Mouse (Mus musculus) neural tube, embryonic 11.5 days (tissue): ENCODE results near the gene Ppp2r2d. TPM values are rescaled to one million over a fixed set of nuclear protein-coding genes. Genes with fewer than 3 reads are reported as not detected.

Experiments used
- ATAC-seq: fragments of 200-750 bp; cut with Nextera tagmentation; 2 replicates; pipeline ENCODE4 v1.8.0; 2017; ENCODE audit warnings: moderate number of reproducible peaks, mild to moderate bottlenecking, moderate TSS enrichment, moderate library complexity; ENCODE audit not compliant: insufficient read depth, low FRiP score, low TSS enrichment
- DNase-seq: peaks from one replicate; pipeline ENCODE4 v3.0.0-alpha.2; 2015; ENCODE audit warnings: low spot score
- H3K27ac ChIP-seq: fragments of 300-500 bp; sonication (generic); 2 replicates; pipeline ENCODE4 v1.5.1; 2014; ENCODE audit warnings: low read depth, mild to moderate bottlenecking, low read length
- H3K27me3 ChIP-seq: fragments of 300-500 bp; sonication (generic); 2 replicates; pipeline ENCODE4 v1.6.1; 2014; ENCODE audit warnings: mild to moderate bottlenecking, low read length, mixed read lengths; ENCODE audit not compliant: control insufficient read depth, insufficient read depth
- H3K36me3 ChIP-seq: fragments of 300-500 bp; sonication (generic); 2 replicates; pipeline ENCODE4 v1.6.1; 2014; ENCODE audit warnings: mild to moderate bottlenecking, low read length, moderate library complexity, mixed read lengths; ENCODE audit not compliant: control insufficient read depth, insufficient read depth
- H3K4me1 ChIP-seq: fragments of 300-500 bp; sonication (generic); 2 replicates; pipeline ENCODE4 v1.6.1; 2014; ENCODE audit warnings: low read length, mixed read lengths; ENCODE audit not compliant: control insufficient read depth, insufficient read depth
- H3K4me2 ChIP-seq: fragments of 300-500 bp; sonication (generic); 2 replicates; pipeline ENCODE4 v1.6.1; 2014; ENCODE audit warnings: low read depth, mild to moderate bottlenecking, moderate library complexity
- H3K4me3 ChIP-seq: fragments of 300-500 bp; sonication (generic); 2 replicates; pipeline ENCODE4 v1.5.1; 2014; ENCODE audit warnings: low read depth, low read length
- H3K9ac ChIP-seq: fragments of 300-500 bp; sonication (generic); 2 replicates; pipeline ENCODE4 v1.6.1; 2014; ENCODE audit warnings: mild to moderate bottlenecking, low read length
- H3K9me3 ChIP-seq: fragments of 300-500 bp; sonication (generic); 2 replicates; pipeline ENCODE4 v1.6.1; 2016; ENCODE audit warnings: low read length; ENCODE audit not compliant: control insufficient read depth
- WGBS: fragments of 180-500 bp; shearing (Covaris S2); extraction: QIAGEN DNeasy Blood & Tissue Kit; methylation state at CpG from one replicate; pipeline ENCODE4 v1.1.7; 2014; 5-methylcytosine and 5-hydroxymethylcytosine counted together
- polyA plus RNA-seq: library from polyadenylated mRNA; unstranded; fragments of >200 nt; fragmentation: Nextera tagmentation; extraction: Ambion mirVana; gene quantifications from 2 replicates; pipeline ENCODE4 v1.2.1, GENCODE M21; 2014

Gene Ppp2r2d
- polyA plus RNA-seq, 1 experiment from 2014 or later: 81.7 TPM

GRCm38 (mm10) chr7:138835028-138835427, 10.9 kb upstream of the Ppp2r2d start:
- DNase-seq (no peak), ATAC-seq (no peak)
- Histone ChIP-seq H3K27ac (no peak overlapping the region), H3K27me3 (no peaks in the 10 kb centered on the region), H3K4me1 (no peaks in the 10 kb centered on the region), H3K9me3 (no peaks in the 10 kb centered on the region), H3K36me3 (no peaks in the 10 kb centered on the region; the same call in 1 of the 2 replicates), H3K4me2 (no peak overlapping the region), H3K4me3 (no peak overlapping the region), H3K9ac (no peak overlapping the region)
- WGBS: 97% methylated on average over 3 of the region's 3 CpGs

- Histone ChIP-seq H3K9me3 (no peaks in the 10 kb centered on the region), H3K4me3 (no peak overlapping the region), H3K4me2 (no peak overlapping the region), H3K4me1 (peaks cover 16% of the 10 kb centered on the region), H3K27ac (no peak overlapping the region), H3K9ac (no peak overlapping the region), H3K36me3 (no peaks in the 10 kb centered on the region), H3K27me3 (no peaks in the 10 kb centered on the region)
- DNase-seq (peak; percentile 84), ATAC-seq (no peak)
- WGBS: 16% methylated on average over 4 of the region's 4 CpGs
Observed at GRCm38 (mm10) chr7:138840594-138841021, 5.3 kb upstream of the Ppp2r2d start.

- 73% methylated on average over 3 of the region's 3 CpGs for WGBS
- no peak overlapping the region for H3K9ac ChIP-seq
Observed at GRCm38 (mm10) chr7:138841436-138842151, 4.3 kb upstream of the Ppp2r2d start.

DNA sequence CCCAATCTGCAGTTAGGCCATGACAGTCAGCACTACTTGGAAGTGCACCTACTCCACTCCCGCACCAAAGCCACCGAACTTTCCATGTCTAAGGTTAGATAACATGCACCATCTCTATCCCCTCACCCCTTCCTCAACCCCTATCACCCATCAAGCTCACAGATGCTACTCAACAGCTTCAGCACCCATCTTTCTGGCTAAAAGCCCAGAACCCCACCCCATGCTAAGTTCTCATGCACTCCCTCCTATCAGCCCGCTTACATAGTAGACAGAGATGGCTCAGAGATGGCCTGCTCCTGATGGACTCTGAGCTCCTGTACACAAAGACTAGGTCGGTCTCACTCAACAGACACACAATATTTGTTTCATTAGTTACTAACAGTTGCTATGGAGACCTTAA, 2.5 kb upstream of the Ppp2r2d start:
- Histone ChIP-seq H3K36me3 (no peaks in the 10 kb centered on the region), H3K9ac (no peak overlapping the region), H3K27me3 (no peaks in the 10 kb centered on the region), H3K4me2 (no peak overlapping the region), H3K9me3 (no peaks in the 10 kb centered on the region), H3K4me3 (no peak overlapping the region), H3K27ac (no peak overlapping the region), H3K4me1 (peaks cover 27% of the 10 kb centered on the region)
- ATAC-seq (no peak), DNase-seq (no peak)
- 93% methylated on average over 4 of the region's 4 CpGs for WGBS

More at GRCm38 (mm10) chr7:138841436-138842151, 4.3 kb upstream of the Ppp2r2d start:
- Histone ChIP-seq H3K4me2 (no peak overlapping the region), H3K4me3 (no peak overlapping the region), H3K27me3 (no peaks in the 10 kb centered on the region), H3K4me1 (peaks cover 16% of the 10 kb centered on the region), H3K27ac (no peak overlapping the region), H3K36me3 (no peaks in the 10 kb centered on the region), H3K9me3 (no peaks in the 10 kb centered on the region)
- DNase-seq (peak; percentile 36), ATAC-seq (no peak)

DNA sequence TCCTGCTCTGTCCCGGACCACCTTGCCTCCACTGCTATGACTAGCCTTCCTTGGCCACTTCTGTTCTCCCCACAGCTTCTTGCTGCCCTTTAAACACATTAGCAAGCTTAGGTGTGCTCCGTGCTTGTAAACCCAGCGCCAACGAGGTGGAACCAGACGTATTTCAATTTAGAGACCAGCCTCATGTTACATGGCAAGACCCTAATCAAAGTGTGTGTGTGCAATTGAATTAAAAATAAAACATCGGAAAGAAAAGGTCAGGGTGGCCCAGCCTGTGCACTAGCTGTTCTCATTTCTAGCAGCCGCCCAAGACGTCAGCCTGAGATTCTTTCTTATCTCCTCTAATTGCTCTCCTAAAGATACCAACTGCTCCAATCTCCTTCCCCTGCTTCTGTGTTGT, 768 bp upstream of the Ppp2r2d start:
- Histone ChIP-seq H3K4me2 (peak overlapping the region; percentile 74), H3K36me3 (no peaks in the 10 kb centered on the region), H3K9ac (0 out of 2 replicates have a peak overlapping the region, but pooled peaks have one; percentile 23), H3K27ac (no peak overlapping the region), H3K4me3 (peak overlapping the region; percentile 80; the same call in 1 of the 2 replicates), H3K4me1 (peaks cover 29% of the 10 kb centered on the region), H3K27me3 (no peaks in the 10 kb centered on the region), H3K9me3 (no peaks in the 10 kb centered on the region)
- ATAC-seq (no peak), DNase-seq (no peak)
- WGBS: 52% methylated on average over 8 of the region's 8 CpGs

GRCm38 (mm10) chr7:138846502-138846991, 668 bp downstream of the Ppp2r2d start:
- H3K36me3 ChIP-seq: no peaks in the 10 kb centered on the region
- ATAC-seq (peak; percentile 75), DNase-seq (peak; percentile 57)
- H3K27ac ChIP-seq: peak overlapping the region; percentile 75
- WGBS: under 1% methylated on average over 43 of the region's 61 CpGs
- peak overlapping the region; percentile 78 for H3K9ac ChIP-seq
- H3K9me3 ChIP-seq: no peaks in the 10 kb centered on the region
- H3K4me2 ChIP-seq: peak overlapping the region; percentile 85
- no peaks in the 10 kb centered on the region for H3K27me3 ChIP-seq
- H3K4me1 ChIP-seq: peaks cover 29% of the 10 kb centered on the region
- peak overlapping the region; percentile 80 for H3K4me3 ChIP-seq

DNA sequence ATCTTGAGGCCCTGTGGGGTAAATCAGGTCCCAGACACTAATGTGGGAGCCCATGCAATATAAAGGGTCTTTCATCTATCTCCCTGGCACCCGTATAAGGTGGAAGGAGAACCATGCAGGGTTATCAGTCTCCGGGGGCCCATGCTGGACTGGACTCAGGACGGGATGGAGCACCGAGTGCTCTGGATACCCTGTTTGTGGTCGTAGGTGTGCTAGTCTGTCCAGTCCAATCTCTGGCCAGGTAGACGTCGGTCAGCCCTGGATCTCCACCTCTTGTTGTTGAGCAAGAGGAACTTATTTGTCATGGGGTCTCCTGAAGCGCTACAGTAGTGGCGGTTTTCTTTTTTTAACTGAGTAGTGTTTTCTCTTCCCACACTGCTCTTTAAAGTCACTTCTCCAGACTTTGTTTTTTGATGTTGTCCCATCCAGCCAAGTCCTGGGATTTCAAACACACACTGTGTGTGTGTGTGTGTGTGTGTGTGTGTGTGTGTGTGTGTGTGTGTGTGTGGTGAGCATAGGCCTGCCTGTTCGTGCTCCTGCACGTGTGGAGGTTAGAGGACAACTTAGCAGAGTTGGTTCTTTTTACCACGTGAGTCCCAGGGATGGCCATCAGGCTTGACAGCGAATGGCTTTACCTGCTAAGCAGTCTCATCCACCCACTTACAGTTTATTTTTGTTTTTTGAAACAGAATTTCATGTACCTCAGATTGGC, 1.6 kb downstream of the Ppp2r2d start:
- H3K27ac ChIP-seq: no peak overlapping the region
- H3K4me2 ChIP-seq: peak overlapping the region; percentile 85
- no peaks in the 10 kb centered on the region for H3K27me3 ChIP-seq
- H3K9ac ChIP-seq: peak overlapping the region; percentile 78
- H3K4me3 ChIP-seq: peak overlapping the region; percentile 80
- peak; percentile 26 for DNase-seq
- H3K4me1 ChIP-seq: peaks cover 24% of the 10 kb centered on the region
- no peaks in the 10 kb centered on the region for H3K36me3 ChIP-seq
- no peak for ATAC-seq
- WGBS: 61% methylated on average over 13 of the region's 13 CpGs
- no peaks in the 10 kb centered on the region for H3K9me3 ChIP-seq

- WGBS: 78% methylated on average over 7 of the region's 7 CpGs
- no peaks in the 10 kb centered on the region for H3K27me3 ChIP-seq
- no peaks in the 10 kb centered on the region; the same call in 1 of the 2 replicates for H3K36me3 ChIP-seq
- peak overlapping the region; percentile 85; the same call in 1 of the 2 replicates for H3K4me2 ChIP-seq
- no peaks in the 10 kb centered on the region for H3K9me3 ChIP-seq
- no peak overlapping the region for H3K4me3 ChIP-seq
- peak overlapping the region; percentile 5; the same call in 1 of the 2 replicates for H3K9ac ChIP-seq
- no peak for DNase-seq
- H3K4me1 ChIP-seq: peaks cover 24% of the 10 kb centered on the region
- H3K27ac ChIP-seq: no peak overlapping the region
- no peak for ATAC-seq
Observed at GRCm38 (mm10) chr7:138848028-138848920, 2.4 kb downstream of the Ppp2r2d start.
